Mouse (Mus musculus) A20 (cell line): Measurements from ENCODE around the gene Micu2.

Experiments used
- DNase-seq: peaks from one replicate; pipeline ENCODE4 v3.0.0-alpha.2; 2011; ENCODE audit warnings: low read depth, low spot score

The Micu2 gene

GRCm38 (mm10) chr14:57998526-57999401, at the start of gene Micu2:
Gene Micu2, minus strand, starts transcription at chr14:57999262.
- DNase-seq: peak; percentile 98

- no peak for DNase-seq
Observed at GRCm38 (mm10) chr14:58046639-58047284, 47.7 kb upstream of the Micu2 start.

- no peak for DNase-seq
Observed at GRCm38 (mm10) chr14:58036174-58036573, 37.1 kb upstream of the Micu2 start.

GRCm38 (mm10) chr14:58034567-58034966, 35.5 kb upstream of the Micu2 start:
- peak; percentile 35 for DNase-seq

GRCm38 (mm10) chr14:58018869-58019268, 19.8 kb upstream of the Micu2 start:
- peak; percentile 14 for DNase-seq

GRCm38 (mm10) chr14:58003852-58004251, 4.8 kb upstream of the Micu2 start:
- DNase-seq: no peak

- no peak for DNase-seq
Observed at GRCm38 (mm10) chr14:58002161-58002560, 3.1 kb upstream of the Micu2 start.

GRCm38 (mm10) chr14:57999402-57999734, 306 bp upstream of the Micu2 start:
- no peak for DNase-seq

GRCm38 (mm10) chr14:57997431-57997830, 1.6 kb downstream of the Micu2 start:
- DNase-seq: no peak

GRCm38 (mm10) chr14:57996210-57996609, 2.9 kb downstream of the Micu2 start:
- peak; percentile 60 for DNase-seq

- no peak for DNase-seq
Observed at GRCm38 (mm10) chr14:57991761-57992160, 7.3 kb downstream of the Micu2 start.

- DNase-seq: no peak
Observed at GRCm38 (mm10) chr14:57989162-57989561, 9.9 kb downstream of the Micu2 start.

GRCm38 (mm10) chr14:57985780-57986179, 13.3 kb downstream of the Micu2 start:
- DNase-seq: no peak

- no peak for DNase-seq
Observed at GRCm38 (mm10) chr14:57982450-57982849, 16.6 kb downstream of the Micu2 start.

GRCm38 (mm10) chr14:57981720-57982418, 17.2 kb downstream of the Micu2 start:
- no peak for DNase-seq

GRCm38 (mm10) chr14:57980776-57981175, 18.3 kb downstream of the Micu2 start:
- no peak for DNase-seq

GRCm38 (mm10) chr14:57980179-57980578, 18.9 kb downstream of the Micu2 start:
- DNase-seq: no peak

- no peak for DNase-seq
Observed at GRCm38 (mm10) chr14:57978144-57978543, 20.9 kb downstream of the Micu2 start.

- no peak for DNase-seq
Observed at GRCm38 (mm10) chr14:57975656-57976055, 23.4 kb downstream of the Micu2 start.

GRCm38 (mm10) chr14:57971986-57972525, 27.0 kb downstream of the Micu2 start:
- DNase-seq: peak; percentile 83

GRCm38 (mm10) chr14:57968873-57969272, 30.2 kb downstream of the Micu2 start:
- no peak for DNase-seq
